Mouse (Mus musculus): ENCODE results near the gene Hps3.

The Hps3 gene

GRCm38 (mm10) chr3:19999551-19999950 is 35.6 kb downstream of the Hps3 start:
- no peak overlapping the region for H3K4me3 ChIP-seq (replicated peaks; ENCODE audit: low read length)

GRCm38 (mm10) chr3:19992388-19992787 is 42.7 kb downstream of the Hps3 start:
- no peaks in the 10 kb centered on the region for H3K27me3 ChIP-seq (ENCODE audit: insufficient read depth, low read length)
- H3K9me3 ChIP-seq (ENCODE audit: low read length), result no peaks in the 10 kb centered on the region
- H3K4me1 ChIP-seq (replicated peaks; ENCODE audit: low read depth, low read length), result no peaks in the 10 kb centered on the region
- no peak overlapping the region for H3K4me3 ChIP-seq (replicated peaks; ENCODE audit: low read length)
- TF ChIP-seq CTCF (conservative IDR thresholded peaks at IDR 0.05; ENCODE audit: low read length) (no peak), NANOG (IDR thresholded peaks at IDR 0.05; ENCODE audit: borderline replicate concordance, low read length) (no peak), POU5F1 (IDR thresholded peaks at IDR 0.05; ENCODE audit: borderline replicate concordance, low read length) (no peak)
- H3K36me3 ChIP-seq (ENCODE audit: insufficient read depth, low read length), result peaks cover 7% of the 10 kb centered on the region; the same call in 1 of the 2 replicates

More at GRCm38 (mm10) chr3:19999551-19999950, 35.6 kb downstream of the Hps3 start:
- Histone ChIP-seq H3K27me3 (ENCODE audit: insufficient read depth, low read length) (no peaks in the 10 kb centered on the region), H3K36me3 (ENCODE audit: insufficient read depth, low read length) (peaks cover 39% of the 10 kb centered on the region), H3K9me3 (ENCODE audit: low read length) (no peaks in the 10 kb centered on the region), H3K4me1 (replicated peaks; ENCODE audit: low read depth, low read length) (peaks cover 7% of the 10 kb centered on the region; the same call in 1 of the 2 replicates)
- TF ChIP-seq POU5F1 (IDR thresholded peaks at IDR 0.05; ENCODE audit: borderline replicate concordance, low read length) (no peak), NANOG (IDR thresholded peaks at IDR 0.05; ENCODE audit: borderline replicate concordance, low read length) (no peak), CTCF (conservative IDR thresholded peaks at IDR 0.05; ENCODE audit: low read length) (no peak)

- H3K36me3 ChIP-seq (ENCODE audit: insufficient read depth, low read length), result no peaks in the 10 kb centered on the region
- H3K4me1 ChIP-seq (replicated peaks; ENCODE audit: low read depth, low read length), result peaks cover 6% of the 10 kb centered on the region; the same call in 1 of the 2 replicates
- H3K4me3 ChIP-seq (replicated peaks; ENCODE audit: low read length), result no peak overlapping the region
- H3K9me3 ChIP-seq (ENCODE audit: low read length), result no peaks in the 10 kb centered on the region
- TF ChIP-seq POU5F1 (IDR thresholded peaks at IDR 0.05; ENCODE audit: borderline replicate concordance, low read length), result no peak
- TF ChIP-seq NANOG (IDR thresholded peaks at IDR 0.05; ENCODE audit: borderline replicate concordance, low read length), result no peak
- TF ChIP-seq CTCF (conservative IDR thresholded peaks at IDR 0.05; ENCODE audit: low read length), result no peak
- H3K27me3 ChIP-seq (ENCODE audit: insufficient read depth, low read length), result no peaks in the 10 kb centered on the region
These were observed 45.1 kb downstream of the Hps3 start for GRCm38 (mm10) chr3:19990031-19990430.

GRCm38 (mm10) chr3:19986123-19986522 is 49.0 kb downstream of the Hps3 start:
- H3K36me3 ChIP-seq (ENCODE audit: insufficient read depth, low read length), result no peaks in the 10 kb centered on the region
- TF ChIP-seq CTCF (conservative IDR thresholded peaks at IDR 0.05; ENCODE audit: low read length), result no peak
- no peak for TF ChIP-seq NANOG (IDR thresholded peaks at IDR 0.05; ENCODE audit: borderline replicate concordance, low read length)
- no peak for TF ChIP-seq POU5F1 (IDR thresholded peaks at IDR 0.05; ENCODE audit: borderline replicate concordance, low read length)
- H3K9me3 ChIP-seq (ENCODE audit: low read length), result no peaks in the 10 kb centered on the region
- peaks cover 6% of the 10 kb centered on the region; the same call in 1 of the 2 replicates for H3K4me1 ChIP-seq (replicated peaks; ENCODE audit: low read depth, low read length)
- no peaks in the 10 kb centered on the region for H3K27me3 ChIP-seq (ENCODE audit: insufficient read depth, low read length)
- no peak overlapping the region for H3K4me3 ChIP-seq (replicated peaks; ENCODE audit: low read length)

GRCm38 (mm10) chr3:19982846-19983245 is 52.3 kb downstream of the Hps3 start:
- no peaks in the 10 kb centered on the region for H3K27me3 ChIP-seq (ENCODE audit: insufficient read depth, low read length)
- no peaks in the 10 kb centered on the region for H3K36me3 ChIP-seq (ENCODE audit: insufficient read depth, low read length)
- peaks cover 6% of the 10 kb centered on the region; the same call in 1 of the 2 replicates for H3K4me1 ChIP-seq (replicated peaks; ENCODE audit: low read depth, low read length)
- H3K9me3 ChIP-seq (ENCODE audit: low read length), result no peaks in the 10 kb centered on the region
- H3K4me3 ChIP-seq (replicated peaks; ENCODE audit: low read length), result no peak overlapping the region
- TF ChIP-seq POU5F1 (IDR thresholded peaks at IDR 0.05; ENCODE audit: borderline replicate concordance, low read length) (no peak), NANOG (IDR thresholded peaks at IDR 0.05; ENCODE audit: borderline replicate concordance, low read length) (no peak), CTCF (conservative IDR thresholded peaks at IDR 0.05; ENCODE audit: low read length) (no peak)

- H3K4me1 ChIP-seq (replicated peaks; ENCODE audit: low read depth, low read length), result peaks cover 2% of the 10 kb centered on the region; the same call in 1 of the 2 replicates
- H3K4me3 ChIP-seq (replicated peaks; ENCODE audit: low read length), result no peak overlapping the region
- no peaks in the 10 kb centered on the region for H3K27me3 ChIP-seq (ENCODE audit: insufficient read depth, low read length)
- no peaks in the 10 kb centered on the region for H3K9me3 ChIP-seq (ENCODE audit: low read length)
- H3K36me3 ChIP-seq (ENCODE audit: insufficient read depth, low read length), result no peaks in the 10 kb centered on the region
- TF ChIP-seq NANOG (IDR thresholded peaks at IDR 0.05; ENCODE audit: borderline replicate concordance, low read length) (no peak), POU5F1 (IDR thresholded peaks at IDR 0.05; ENCODE audit: borderline replicate concordance, low read length) (no peak), CTCF (conservative IDR thresholded peaks at IDR 0.05; ENCODE audit: low read length) (no peak)
These were observed 54.0 kb downstream of the Hps3 start for GRCm38 (mm10) chr3:19981156-19981555.

- Histone ChIP-seq H3K27me3 (ENCODE audit: insufficient read depth, low read length) (no peaks in the 10 kb centered on the region), H3K9me3 (ENCODE audit: low read length) (peaks cover 6% of the 10 kb centered on the region; the same call in 1 of the 2 replicates), H3K4me1 (replicated peaks; ENCODE audit: low read depth, low read length) (no peaks in the 10 kb centered on the region), H3K36me3 (ENCODE audit: insufficient read depth, low read length) (no peaks in the 10 kb centered on the region), H3K4me3 (replicated peaks; ENCODE audit: low read length) (no peak overlapping the region)
- TF ChIP-seq POU5F1 (IDR thresholded peaks at IDR 0.05; ENCODE audit: borderline replicate concordance, low read length), result no peak
- TF ChIP-seq NANOG (IDR thresholded peaks at IDR 0.05; ENCODE audit: borderline replicate concordance, low read length), result no peak
- TF ChIP-seq CTCF (conservative IDR thresholded peaks at IDR 0.05; ENCODE audit: low read length), result no peak
These were observed 56.6 kb downstream of the Hps3 start for GRCm38 (mm10) chr3:19978474-19978873.

- Histone ChIP-seq H3K4me1 (replicated peaks; ENCODE audit: low read depth, low read length) (no peaks in the 10 kb centered on the region), H3K27me3 (ENCODE audit: insufficient read depth, low read length) (no peaks in the 10 kb centered on the region), H3K4me3 (replicated peaks; ENCODE audit: low read length) (no peak overlapping the region), H3K9me3 (ENCODE audit: low read length) (no peaks in the 10 kb centered on the region), H3K36me3 (ENCODE audit: insufficient read depth, low read length) (no peaks in the 10 kb centered on the region)
- no peak for TF ChIP-seq POU5F1 (IDR thresholded peaks at IDR 0.05; ENCODE audit: borderline replicate concordance, low read length)
- TF ChIP-seq CTCF (conservative IDR thresholded peaks at IDR 0.05; ENCODE audit: low read length), result no peak
- no peak for TF ChIP-seq NANOG (IDR thresholded peaks at IDR 0.05; ENCODE audit: borderline replicate concordance, low read length)
These were observed 69.0 kb downstream of the Hps3 start for GRCm38 (mm10) chr3:19966072-19966471.

GRCm38 (mm10) chr3:19965239-19965638 is 69.9 kb downstream of the Hps3 start:
- Histone ChIP-seq H3K4me3 (replicated peaks; ENCODE audit: low read length) (no peak overlapping the region), H3K27me3 (ENCODE audit: insufficient read depth, low read length) (no peaks in the 10 kb centered on the region), H3K4me1 (replicated peaks; ENCODE audit: low read depth, low read length) (no peaks in the 10 kb centered on the region), H3K36me3 (ENCODE audit: insufficient read depth, low read length) (no peaks in the 10 kb centered on the region), H3K9me3 (ENCODE audit: low read length) (no peaks in the 10 kb centered on the region)
- TF ChIP-seq NANOG (IDR thresholded peaks at IDR 0.05; ENCODE audit: borderline replicate concordance, low read length), result no peak
- TF ChIP-seq CTCF (conservative IDR thresholded peaks at IDR 0.05; ENCODE audit: low read length), result no peak
- TF ChIP-seq POU5F1 (IDR thresholded peaks at IDR 0.05; ENCODE audit: borderline replicate concordance, low read length), result no peak

Measured in E14TG2a.4 (cell line).